Mouse (Mus musculus) cerebellum, adult 2 months (tissue): ENCODE data around the gene Prkrip1. TPM values are rescaled to one million over a fixed set of nuclear protein-coding genes. Genes with fewer than 3 reads are reported as not detected.

Experiments
- DNase-seq, 2 experiments: peaks; one replicate each; pipeline ENCODE4 v3.0.0; 2021
- H3K27ac ChIP-seq: fragments of 200-500 bp; 2 replicates; pipeline ENCODE4 v1.5.1; 2012; ENCODE audit warnings: low read length, control low read depth, inconsistent platforms; ENCODE audit not compliant: insufficient read depth
- H3K27me3 ChIP-seq: fragments of 200-500 bp; 2 replicates; pipeline ENCODE4 v1.6.1; 2012; ENCODE audit warnings: inconsistent platforms, mild to moderate bottlenecking, low read length, moderate library complexity; ENCODE audit not compliant: control insufficient read depth, insufficient read depth
- H3K4me1 ChIP-seq: fragments of 200-500 bp; 2 replicates; pipeline ENCODE4 v1.6.1; 2011; ENCODE audit warnings: low read length; ENCODE audit not compliant: control insufficient read depth, insufficient read depth
- H3K4me3 ChIP-seq: fragments of 200-500 bp; replicated peaks from 2 replicates; pipeline ENCODE3; 2011; ENCODE audit warnings: mild to moderate bottlenecking, low read depth, low read length, control low read depth; ENCODE audit not compliant: insufficient read depth
- CTCF ChIP-seq: fragments of 200-500 bp; IDR thresholded peaks from 2 replicates; pipeline ENCODE4 v1.5.1; 2011; ENCODE audit warnings: low read depth, mild to moderate bottlenecking, control low read depth, low read length, moderate library complexity, borderline replicate concordance; ENCODE audit not compliant: insufficient read depth
- POLR2A ChIP-seq: fragments of 200-500 bp; IDR thresholded peaks from 2 replicates; pipeline ENCODE4 v1.6.1; 2011; ENCODE audit warnings: low read length, control low read depth, borderline replicate concordance; ENCODE audit not compliant: insufficient read depth
- WGBS: fragments of 180-500 bp; shearing (Covaris S2); methylation state at CpG from one replicate; pipeline ENCODE4 v1.1.7; 2018; 5-methylcytosine and 5-hydroxymethylcytosine counted together
- polyA plus RNA-seq: library from polyadenylated mRNA; depleted of rRNA; stranded (reverse); fragments of >200 nt; gene quantifications from 2 replicates; pipeline ENCODE4 v1.2.3, GENCODE M21; 2012; rRNA removed

Prkrip1 gene
- polyA plus RNA-seq, result 36.2 and 38.0 TPM in 2 replicates

DNA sequence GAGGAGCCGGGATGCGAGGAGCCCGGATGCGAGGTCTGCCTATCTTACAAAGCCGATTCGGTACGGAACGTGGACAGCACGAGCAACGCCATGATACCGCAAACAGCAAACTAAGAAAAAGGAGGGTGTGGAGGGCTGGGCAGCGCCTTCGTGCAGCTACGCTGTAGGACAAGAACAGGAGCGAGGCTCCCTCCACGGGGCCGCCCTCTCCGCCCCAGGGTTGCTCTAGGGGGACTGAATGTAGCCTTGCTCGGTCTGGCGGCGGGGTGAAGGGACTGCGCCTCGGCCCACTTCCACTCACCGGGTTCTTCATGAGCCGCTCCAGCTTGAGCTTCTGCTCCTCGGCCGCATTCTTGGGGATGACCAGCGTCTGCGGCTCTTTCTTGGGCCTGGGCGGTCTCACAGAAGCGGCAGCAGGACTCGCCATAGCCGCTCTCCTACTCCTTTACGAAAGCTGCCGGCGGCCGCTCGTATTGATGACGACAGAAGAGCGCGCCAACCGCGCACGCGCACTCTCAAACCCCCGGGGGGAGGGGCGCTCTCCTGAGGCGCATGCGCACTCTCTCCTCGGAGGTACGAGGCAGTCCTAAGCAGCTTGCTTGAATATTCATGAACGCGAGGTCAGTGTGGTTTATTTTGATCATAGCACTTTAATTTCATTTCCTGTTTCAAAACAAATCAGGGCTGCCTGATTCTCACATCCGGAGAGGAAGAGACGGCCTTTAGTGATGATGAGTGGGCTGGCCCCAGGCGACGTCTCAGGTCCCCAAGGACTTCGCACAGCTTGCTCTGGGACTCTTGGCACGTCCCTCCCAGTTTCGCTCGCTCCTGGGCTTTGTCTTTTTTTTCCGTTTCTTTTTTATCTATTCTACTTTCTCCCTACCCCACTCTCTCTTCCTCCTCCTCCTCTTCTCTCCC, at the start of gene Prkrip1:
Gene Prkrip1 (minus strand): TSS at position 490 of the 918 bp plus-strand sequence.
- Histone ChIP-seq H3K4me3 (peak within 1 kb of the TSS; percentile 95), H3K27ac (peak within 1 kb of the TSS; percentile 85), H3K4me1 (0 out of 2 replicates have a peak, but pooled peaks cover 3% of the 10 kb centered on the region), H3K27me3 (no peaks in the 10 kb centered on the region)
- DNase-seq, result peak; percentile 90 to 94
- peak; percentile 94 for TF ChIP-seq POLR2A
- TF ChIP-seq CTCF, result no peak
- WGBS, result under 1% methylated on average over 62 of the region's 62 CpGs

DNA sequence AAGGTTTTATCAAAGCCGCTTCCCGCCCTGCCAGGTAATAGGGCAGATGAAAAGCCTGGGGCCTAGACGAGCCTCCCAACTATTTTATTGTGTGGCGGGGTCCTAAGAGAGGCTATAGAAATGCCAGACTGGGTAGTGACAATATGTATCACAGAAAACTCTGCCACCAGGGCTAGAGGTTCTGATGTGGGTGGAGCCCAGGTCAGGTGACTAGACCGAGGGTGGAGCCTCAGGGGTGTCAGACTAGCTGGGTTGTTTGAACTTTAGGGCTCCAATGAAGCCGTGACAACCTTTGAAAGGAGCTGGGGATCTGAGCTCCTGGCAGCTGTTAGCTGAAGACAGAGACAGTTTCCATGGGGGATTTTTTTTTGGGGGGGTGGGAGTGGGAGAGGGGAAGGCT, 49.7 kb upstream of the Prkrip1 start:
- TF ChIP-seq CTCF (no peak), POLR2A (no peak)
- Histone ChIP-seq H3K27ac (no peak overlapping the region), H3K4me1 (no peaks in the 10 kb centered on the region), H3K27me3 (no peaks in the 10 kb centered on the region), H3K4me3 (no peak overlapping the region)
- no peak for DNase-seq
- WGBS, result 78% methylated on average over 6 of the region's 6 CpGs

DNA sequence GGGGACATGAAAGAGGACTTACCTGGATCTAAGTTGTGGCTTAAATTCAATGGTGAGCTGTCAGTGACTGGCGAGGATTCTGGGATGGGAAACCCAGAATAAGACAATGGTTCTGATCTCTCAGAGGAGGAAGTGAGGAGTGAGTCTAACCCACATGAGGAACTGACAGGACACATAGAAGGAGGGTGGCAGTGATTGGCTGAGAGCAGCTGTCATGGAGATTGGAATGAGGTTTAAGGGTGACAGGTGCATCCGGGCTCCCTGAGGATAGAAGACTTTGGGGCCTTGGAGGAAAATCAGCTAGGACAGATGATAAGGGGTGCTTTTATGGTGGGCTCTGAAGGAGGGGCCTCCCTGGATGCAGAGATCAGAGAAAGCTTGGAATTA, 47.7 kb upstream of the Prkrip1 start, which contains the start of gene Sh2b2:
Gene Sh2b2 (minus strand): TSS at position 105 of the 387 bp plus-strand sequence.
- H3K4me1 ChIP-seq, result no peaks in the 10 kb centered on the region

DNA sequence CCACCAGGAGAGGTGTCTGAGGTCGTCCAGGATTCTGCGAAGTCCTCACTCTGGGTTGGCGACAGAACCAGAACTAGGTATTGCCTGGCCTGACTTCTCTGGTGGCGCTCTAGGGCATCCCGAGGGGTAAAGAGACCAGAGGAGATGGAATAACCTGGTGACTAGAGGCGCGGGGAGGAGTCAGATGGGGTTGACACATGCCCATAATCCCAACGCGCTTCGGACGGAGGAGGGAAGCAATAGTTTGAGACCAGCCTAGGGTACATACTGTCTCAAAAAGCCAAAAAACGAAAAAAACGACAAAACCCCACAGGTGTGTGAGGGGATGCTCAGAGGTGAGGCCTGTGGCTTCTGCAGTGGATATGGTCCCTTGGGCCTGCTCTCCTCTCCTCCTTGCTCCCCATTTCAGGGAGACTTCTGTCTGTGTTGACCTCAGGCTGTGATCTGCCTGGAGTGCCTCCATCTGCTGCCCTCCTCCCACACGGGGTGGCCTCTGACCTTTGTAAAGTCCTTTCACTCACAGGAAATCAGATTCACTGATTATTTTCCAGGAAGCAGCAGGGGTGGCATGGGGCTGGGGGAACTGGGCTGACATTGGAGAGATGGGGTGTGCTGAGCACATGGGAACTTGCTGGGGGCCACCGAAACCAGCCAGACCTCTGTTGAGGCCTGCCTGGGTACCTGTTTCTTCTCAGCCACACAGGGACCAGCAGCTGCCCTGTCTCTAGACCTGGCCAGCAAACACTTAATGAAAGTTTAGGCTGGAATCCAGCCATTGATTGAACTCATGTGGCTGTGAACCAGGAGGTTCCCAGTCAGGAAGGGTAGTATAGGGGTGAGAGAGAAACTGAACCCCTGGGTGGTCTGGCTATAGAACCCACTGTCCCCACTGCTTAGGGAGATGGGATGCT, 47.0 kb upstream of the Prkrip1 start:
- no peak overlapping the region for H3K27ac ChIP-seq
- DNase-seq, result peak in 1 of 2 experiments; percentile 16
- no peaks in the 10 kb centered on the region for H3K4me1 ChIP-seq
- TF ChIP-seq POLR2A, result no peak
- TF ChIP-seq CTCF, result no peak
- no peaks in the 10 kb centered on the region for H3K27me3 ChIP-seq
- H3K4me3 ChIP-seq, result no peak overlapping the region
- WGBS, result 24% methylated on average over 15 of the region's 15 CpGs

More for the DNA sequence above, 47.7 kb upstream of the Prkrip1 start, which contains the start of gene Sh2b2:
- Histone ChIP-seq H3K4me3 (no peak within 1 kb of the TSS), H3K27ac (no peak within 1 kb of the TSS), H3K27me3 (no peaks in the 10 kb centered on the region)
- DNase-seq, result no peak
- WGBS, result 85% methylated on average over 2 of the region's 2 CpGs
- no peak for TF ChIP-seq POLR2A
- no peak for TF ChIP-seq CTCF

DNA sequence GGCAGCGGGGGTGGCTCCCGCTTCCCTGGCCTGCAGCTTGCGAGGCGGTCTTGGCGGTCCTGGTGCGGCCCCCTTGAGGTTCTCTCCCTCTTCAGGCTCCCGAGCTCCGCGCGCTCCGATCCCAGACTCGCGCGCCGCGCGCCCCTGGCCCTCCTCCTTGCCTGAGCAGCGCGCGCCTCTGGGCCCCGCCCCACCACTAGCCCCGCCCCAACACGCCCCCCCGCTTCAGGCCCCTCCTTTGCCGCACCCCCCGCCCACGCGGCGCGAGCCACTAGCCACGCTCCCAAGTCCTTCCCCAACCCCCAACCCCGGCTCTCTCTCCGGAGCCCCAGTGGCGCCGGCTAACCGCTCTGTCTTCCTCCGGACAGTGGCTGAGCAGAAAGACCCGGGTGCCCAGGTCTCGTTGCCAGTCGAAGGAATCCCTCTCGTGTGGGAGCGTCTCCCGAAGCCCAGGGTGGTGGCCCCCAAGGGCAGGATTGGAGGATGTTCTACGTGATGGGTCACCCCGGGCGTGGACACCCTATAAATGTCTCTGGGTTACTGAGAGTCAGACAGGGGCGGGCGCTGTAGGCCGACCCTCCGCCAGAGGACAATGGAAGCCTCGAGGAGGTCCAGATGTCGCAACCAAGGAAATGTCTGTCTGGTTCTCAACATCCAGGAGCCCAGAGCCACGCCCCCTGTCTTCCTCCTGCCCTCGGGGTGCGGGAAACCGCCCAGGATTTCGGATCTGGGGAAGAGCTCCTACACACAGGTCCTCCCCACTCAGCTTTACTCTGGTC, 46.2 kb upstream of the Prkrip1 start:
- no peaks in the 10 kb centered on the region for H3K4me1 ChIP-seq
- H3K4me3 ChIP-seq, result peak overlapping the region; percentile 79
- H3K27me3 ChIP-seq, result no peaks in the 10 kb centered on the region
- TF ChIP-seq CTCF, result no peak
- TF ChIP-seq POLR2A, result no peak
- under 1% methylated on average over 52 of the region's 57 CpGs for WGBS
- DNase-seq, result peak; percentile 66 to 70
- H3K27ac ChIP-seq, result no peak overlapping the region

DNA sequence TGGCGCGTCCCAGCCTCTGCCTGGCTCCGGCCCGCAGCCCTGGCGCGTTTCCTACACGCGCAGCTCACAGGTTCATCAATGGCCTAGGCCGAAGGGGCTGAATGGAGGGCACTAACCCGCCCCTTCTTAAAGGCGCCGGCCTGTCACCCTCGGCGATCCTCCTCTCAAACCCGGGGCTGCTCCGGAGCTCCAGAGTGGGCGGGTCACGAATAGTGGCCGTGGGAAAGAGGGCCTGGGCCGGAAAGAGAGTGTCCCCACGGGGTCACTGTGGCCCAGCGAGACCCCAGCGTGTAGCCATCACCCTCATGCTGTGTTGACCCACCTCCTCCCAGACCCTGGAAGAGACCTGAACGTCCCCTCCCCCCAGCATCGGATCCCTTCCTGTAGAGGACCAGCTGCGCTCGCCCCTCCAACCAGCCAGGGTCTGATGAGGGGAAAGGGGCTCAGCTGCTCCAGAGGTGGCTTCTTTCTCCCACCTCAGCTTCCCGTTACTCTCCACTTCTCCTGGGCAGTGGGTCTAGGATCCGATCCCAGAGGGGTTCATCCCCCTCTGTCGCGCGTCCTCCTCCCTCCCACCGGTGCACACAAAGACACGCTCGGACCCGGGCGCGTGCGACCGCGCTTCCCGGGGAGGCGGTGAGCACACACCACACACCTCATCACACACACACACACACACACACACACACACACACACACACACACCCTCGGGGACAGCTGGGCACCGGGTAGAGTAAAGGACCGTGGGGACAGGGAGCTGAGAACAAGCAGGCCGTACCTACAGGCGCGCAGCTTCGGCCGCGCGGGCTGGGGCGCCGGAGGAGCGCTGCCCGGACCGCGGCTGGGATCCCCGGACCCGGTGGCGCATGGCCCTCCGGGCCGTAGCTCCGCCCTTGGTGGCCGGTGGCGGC, 45.3 kb upstream of the Prkrip1 start:
- under 1% methylated on average over 67 of the region's 67 CpGs for WGBS
- H3K4me1 ChIP-seq, result no peaks in the 10 kb centered on the region
- H3K27me3 ChIP-seq, result no peaks in the 10 kb centered on the region
- peak; percentile 28 to 50 for DNase-seq
- no peak for TF ChIP-seq POLR2A
- TF ChIP-seq CTCF, result no peak
- no peak overlapping the region for H3K27ac ChIP-seq
- H3K4me3 ChIP-seq, result peak overlapping the region; percentile 79

DNA sequence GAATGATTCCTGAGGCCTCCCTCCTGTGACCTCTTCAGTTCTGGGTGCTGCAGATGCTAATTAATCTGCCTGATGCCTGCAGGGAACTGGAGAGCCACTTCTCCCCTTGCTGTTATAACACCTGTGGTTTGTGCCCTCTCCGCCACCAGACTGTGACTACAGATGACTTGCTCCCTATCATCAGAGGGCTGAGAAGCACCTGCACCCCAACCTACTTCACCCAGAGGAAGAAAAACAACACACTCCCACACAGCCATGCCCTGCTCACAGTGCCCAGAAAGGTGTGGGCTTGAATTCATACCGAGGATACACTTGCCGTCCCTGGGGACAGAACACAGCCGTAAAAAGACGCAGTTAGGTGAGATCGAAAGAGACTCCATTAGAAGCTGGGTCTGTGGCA, 42.4 kb upstream of the Prkrip1 start:
- Histone ChIP-seq H3K4me3 (no peak overlapping the region), H3K27me3 (no peaks in the 10 kb centered on the region), H3K27ac (no peak overlapping the region), H3K4me1 (0 out of 2 replicates have a peak, but pooled peaks cover 4% of the 10 kb centered on the region)
- DNase-seq, result no peak
- 77% methylated on average over 6 of the region's 6 CpGs for WGBS
- TF ChIP-seq CTCF (no peak), POLR2A (no peak)
